Mouse (Mus musculus) lung, postnatal 25 days (tissue): Measurements from ENCODE around the gene 3830406C13Rik.
"Not testable (repeated sequence)": the region's sequence is repeated elsewhere in the genome, so short reads cannot be mapped to it uniquely, and the experiment has no call there.

Source experiments
- DNase-seq: peaks from one replicate; pipeline ENCODE4 v3.0.0; 2022; ENCODE audit warnings: low spot score

The 3830406C13Rik gene

GRCm38 (mm10) chr14:12284141-12284912 is at the start of gene 3830406C13Rik:
3830406C13Rik (plus strand) TSS chr14:12284173.
- DNase-seq: peak; percentile 87

GRCm38 (mm10) chr14:12243726-12244125 is 40.2 kb upstream of the 3830406C13Rik start:
- DNase-seq: no peak

GRCm38 (mm10) chr14:12276031-12276430 is 7.9 kb upstream of the 3830406C13Rik start:
- no peak for DNase-seq

DNA sequence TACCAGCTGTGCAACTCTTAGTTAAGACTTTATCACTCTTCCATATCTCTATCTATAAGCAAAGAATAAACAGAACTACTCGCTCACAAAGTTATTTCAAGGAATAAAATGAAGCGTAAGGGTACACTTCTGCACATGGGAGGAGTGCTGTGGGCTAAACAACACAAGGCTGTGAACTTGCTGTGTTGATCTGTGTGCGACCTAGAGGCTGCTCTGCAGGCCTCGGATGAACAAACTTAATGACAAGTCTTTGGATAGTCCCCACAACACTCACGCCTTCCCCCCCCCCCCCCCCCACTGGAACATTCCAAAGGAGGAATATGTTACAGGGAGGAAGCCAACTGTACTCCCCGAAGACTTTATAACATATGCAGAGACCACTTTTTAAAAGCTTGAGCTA is 332 bp upstream of the 3830406C13Rik start, which contains the start of gene Gm49355:
Gm49355 (plus strand) TSS at position 336 of the 400 bp plus-strand sequence.
- no peak for DNase-seq

- not testable (repeated sequence) for DNase-seq
These were observed 5.8 kb downstream of the 3830406C13Rik start for GRCm38 (mm10) chr14:12289747-12290146.

DNA sequence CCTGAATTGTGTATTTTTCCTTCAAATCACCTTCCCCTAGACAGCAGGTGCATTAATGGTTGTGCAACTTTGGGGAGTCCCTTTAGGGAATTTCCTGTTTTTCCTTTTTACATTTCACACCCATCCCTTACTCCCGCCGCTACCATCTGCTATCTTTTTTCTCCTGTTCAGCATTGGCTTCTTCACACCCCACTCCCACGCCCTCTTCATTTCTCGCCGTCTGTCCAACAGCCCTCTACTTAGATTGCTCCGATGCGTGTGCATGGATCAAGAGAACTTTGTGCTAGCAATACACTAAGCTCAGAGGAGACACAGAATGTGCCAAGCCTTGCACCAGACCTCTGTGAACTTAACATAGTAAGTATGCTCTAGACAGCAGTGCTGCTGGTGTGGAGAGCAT is 12.4 kb downstream of the 3830406C13Rik start:
- no peak for DNase-seq

- DNase-seq: no peak
These were observed 15.2 kb downstream of the 3830406C13Rik start for GRCm38 (mm10) chr14:12299171-12299570.

DNA sequence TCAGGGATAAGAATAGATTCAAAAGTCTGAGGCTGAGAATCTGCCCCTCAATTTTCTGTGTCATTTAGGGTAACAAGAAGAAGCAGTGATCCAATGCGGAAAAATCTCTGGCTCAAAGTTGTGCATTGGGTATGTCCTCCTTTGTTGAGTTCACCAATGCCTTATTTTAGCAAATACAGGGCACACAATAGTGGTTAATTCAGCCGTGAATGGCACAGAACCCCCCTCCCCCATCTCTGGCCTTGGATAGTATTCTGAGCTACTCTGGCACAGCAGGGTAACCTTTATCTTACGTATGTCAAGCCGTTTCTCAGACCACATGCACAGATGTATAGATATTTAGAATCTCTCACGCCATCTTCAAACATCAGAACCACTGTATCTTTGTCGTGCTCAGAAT is 15.7 kb downstream of the 3830406C13Rik start:
- no peak for DNase-seq

GRCm38 (mm10) chr14:12300275-12300674 is 16.3 kb downstream of the 3830406C13Rik start:
- no peak for DNase-seq

DNA sequence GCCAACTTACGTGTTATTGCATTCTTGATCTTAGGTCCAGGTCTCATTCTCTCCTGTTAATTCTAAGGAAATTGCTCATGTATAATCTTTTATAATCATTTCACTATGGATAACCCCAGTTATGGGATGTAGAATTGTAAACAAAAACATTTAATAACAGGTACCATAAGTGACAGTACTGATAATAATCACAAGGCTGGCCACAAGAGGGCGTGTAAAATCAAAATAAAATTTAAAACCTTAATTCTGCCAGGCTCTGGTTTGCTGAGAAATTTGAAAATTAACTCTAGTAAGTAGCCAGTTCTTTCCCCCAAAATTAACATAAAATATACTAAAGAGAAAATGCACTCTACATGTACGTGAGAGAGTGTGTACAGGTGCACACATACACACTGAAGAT is 16.7 kb downstream of the 3830406C13Rik start:
- DNase-seq: no peak

DNA sequence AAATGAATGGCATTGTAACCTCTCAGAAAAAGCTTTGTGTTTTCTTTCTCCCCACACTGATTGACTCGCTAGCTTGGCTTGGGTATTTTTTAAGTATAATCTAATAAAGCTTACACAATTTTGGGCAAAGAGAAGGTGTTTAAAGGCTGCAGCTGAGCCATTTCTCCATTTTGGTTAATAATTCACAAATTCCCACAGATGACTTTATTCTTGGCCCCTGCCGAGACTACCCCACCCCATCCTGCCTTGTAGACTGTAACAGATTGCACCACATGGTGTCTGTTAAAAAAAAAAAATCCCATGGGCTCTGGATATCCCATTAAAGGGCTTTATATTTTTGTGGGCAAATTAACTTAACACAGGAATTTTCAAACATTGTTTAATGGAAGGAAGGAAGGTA is 19.1 kb downstream of the 3830406C13Rik start:
- no peak for DNase-seq

DNA sequence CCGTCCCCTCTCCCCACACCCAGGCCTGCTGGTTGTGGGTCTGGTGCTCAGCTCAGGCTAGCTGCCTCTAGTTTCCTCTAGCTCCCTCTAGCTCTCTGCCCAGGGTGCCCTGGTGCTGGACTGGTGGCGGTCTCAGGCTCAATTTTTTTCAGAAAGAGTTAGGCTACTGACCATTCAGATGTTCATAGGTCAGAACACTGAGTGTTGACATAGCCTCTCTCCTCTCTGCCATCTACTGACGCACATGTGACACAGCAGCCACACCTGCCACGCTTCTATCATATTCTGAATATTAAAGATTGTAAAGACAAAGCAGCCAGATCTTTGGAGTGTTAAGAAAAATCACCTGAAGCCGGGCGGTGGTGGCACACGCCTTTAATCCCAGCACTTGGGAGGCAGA is 49.6 kb downstream of the 3830406C13Rik start:
- DNase-seq: no peak

- no peak for DNase-seq
These were observed 51.0 kb downstream of the 3830406C13Rik start for GRCm38 (mm10) chr14:12334925-12335324.

- DNase-seq: no peak
These were observed 53.5 kb downstream of the 3830406C13Rik start for GRCm38 (mm10) chr14:12337421-12337997.

GRCm38 (mm10) chr14:12337998-12338809 is 54.2 kb downstream of the 3830406C13Rik start:
- DNase-seq: no peak

DNA sequence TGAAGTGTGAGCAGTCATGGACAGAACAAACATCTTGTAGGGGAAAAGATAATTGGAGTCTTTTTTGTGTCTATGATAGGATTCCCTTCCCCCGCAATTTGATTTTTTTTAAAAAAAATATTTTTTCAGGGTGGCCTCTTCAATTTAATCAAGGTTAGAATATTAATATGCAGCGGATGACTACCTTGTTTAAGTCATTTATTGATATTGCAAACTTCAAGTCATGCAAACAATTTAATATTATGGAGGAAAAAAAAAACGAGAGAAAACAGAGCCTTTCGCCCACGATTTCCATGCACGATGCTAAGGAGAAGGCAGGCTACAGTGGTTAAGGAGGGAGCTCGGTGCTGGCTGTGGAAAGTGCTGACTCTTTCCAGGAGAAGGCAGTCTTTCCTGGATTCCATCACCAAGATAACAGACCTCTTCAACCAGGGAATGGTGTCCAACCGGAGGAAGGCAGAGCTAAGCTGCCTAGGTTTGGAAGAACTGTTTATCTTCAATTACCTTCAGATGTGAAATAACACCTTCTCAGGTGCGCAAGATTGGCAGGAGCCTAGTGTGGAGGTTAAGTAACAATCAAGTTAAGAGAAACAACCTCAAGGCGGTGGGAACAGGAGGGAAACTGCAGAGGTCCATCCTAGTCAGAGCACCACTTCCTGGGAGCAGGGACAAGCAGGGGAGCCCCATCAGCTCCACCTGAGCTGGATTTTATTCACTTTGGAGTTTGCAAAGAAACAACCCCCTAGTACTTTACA is 55.0 kb downstream of the 3830406C13Rik start:
- DNase-seq: no peak

DNA sequence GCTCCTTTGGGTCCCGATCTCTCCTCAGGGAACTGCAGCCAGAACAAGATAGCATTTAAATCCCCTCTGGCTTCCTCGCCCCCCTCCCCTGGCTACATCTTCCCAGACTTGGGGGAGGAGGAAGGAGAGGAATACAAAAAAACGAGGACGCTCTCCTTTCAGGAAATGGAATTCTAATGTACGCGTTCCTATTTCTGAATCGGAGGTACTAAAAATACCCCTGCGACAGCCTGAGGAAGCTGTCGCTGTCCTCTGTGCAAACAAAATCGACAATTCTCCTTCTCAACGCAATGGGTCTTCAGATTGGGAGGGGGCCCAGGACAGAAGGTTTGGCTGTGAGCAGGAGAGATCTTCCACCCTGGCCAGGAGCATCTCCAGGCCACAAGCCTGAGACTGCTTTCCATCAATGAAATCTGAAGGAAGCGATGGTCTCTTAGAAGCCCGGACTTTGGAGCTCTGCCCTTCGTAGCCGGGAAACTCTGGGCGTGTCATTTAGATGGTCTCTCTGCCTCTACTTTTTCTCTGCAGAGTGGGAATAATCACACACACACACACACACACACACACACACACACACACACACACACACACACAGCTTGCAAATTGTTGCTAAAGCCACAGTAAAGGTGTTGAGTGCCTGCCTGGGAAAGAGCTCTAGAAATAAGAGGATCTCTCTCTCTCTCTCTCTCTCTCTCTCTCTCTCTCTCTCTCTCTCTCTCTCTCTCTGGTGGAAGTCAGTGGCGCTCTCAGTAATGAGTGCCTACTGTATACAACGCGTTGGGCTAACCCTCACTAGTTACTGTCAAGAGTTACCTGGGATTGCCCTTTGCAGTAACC is 56.5 kb downstream of the 3830406C13Rik start:
- no peak for DNase-seq

DNA sequence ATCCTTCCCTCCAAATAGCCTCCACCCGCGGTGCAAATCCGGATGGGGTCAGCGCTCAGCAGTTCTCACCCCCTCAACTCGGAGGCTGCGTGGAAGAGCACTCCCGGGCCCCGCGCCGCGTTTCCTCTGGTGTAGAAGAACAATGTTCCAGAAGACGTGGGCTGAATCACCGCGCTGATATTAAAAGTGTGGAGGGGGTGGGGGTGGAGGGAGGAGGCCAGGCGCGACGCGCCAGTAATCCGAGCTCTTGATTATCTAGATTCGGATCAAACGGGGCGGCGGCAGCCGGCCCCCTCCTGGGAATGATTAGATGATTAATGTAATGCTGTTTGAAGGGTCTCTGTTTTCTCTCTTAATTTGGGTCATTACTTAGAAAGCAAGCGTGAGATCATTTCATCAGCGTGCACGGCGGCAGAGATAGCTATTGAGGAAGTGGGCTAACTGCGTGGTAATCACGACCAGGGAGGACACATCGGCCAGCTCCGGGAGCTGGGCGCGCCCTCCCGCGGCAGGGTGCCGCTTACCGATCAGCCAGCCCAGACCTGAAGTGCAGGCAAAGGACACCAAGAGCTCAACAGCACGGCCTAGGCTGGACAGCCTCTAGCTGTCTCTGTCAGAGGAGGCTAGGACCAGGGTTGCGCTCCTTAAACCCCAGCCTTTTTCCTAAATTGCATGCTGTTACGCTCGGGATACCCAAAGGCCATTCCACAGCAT is 57.3 kb downstream of the 3830406C13Rik start:
- DNase-seq: no peak

DNA sequence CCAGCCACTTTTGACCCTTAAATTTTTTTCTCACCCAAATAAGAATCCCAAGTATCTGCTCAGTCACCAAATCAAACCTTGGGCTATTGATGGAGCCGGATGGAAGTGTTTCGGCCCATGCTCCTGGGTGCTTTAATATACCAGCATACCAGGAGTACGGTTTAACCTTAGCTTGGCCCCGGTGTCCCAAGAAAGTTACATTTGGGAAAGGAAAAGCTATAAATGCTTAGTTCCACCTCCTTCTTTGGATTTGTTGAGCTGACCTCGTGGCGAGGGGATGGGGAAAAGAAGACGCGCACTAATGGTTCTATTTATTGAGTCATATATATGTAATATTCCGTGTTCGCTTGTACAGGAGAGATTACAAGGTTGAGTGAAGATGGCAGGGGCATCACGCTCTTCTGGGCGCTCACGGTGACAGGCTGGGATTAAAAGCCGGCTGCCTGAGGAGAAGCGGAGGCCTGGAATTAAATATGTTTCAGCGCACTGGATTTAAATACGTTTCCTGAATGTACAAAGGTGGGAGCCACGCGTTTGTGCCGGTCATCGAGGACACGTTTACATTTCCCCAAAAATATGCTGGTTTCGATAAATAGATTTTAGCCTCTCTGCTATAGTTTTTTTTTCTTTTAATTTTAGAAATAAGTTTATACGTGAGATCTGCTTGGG is 58.0 kb downstream of the 3830406C13Rik start:
- no peak for DNase-seq
